Mouse (Mus musculus) right cerebral cortex, postnatal 25 days (tissue): Measurements from ENCODE around the gene Gm21954.

Experiments
- DNase-seq: peaks from one replicate; pipeline ENCODE4 v3.0.0; 2022

Gene Gm21954

GRCm38 (mm10) chr3:55461685-55462655 lies 10.0 kb downstream of the Gm21954 start:
- peak; percentile 91 for DNase-seq

GRCm38 (mm10) chr3:55461092-55461491 lies 10.9 kb downstream of the Gm21954 start:
- DNase-seq = no peak

GRCm38 (mm10) chr3:55452464-55452863 lies 19.5 kb downstream of the Gm21954 start:
- no peak for DNase-seq

GRCm38 (mm10) chr3:55451877-55452276 lies 20.1 kb downstream of the Gm21954 start:
- DNase-seq = no peak

GRCm38 (mm10) chr3:55451035-55451434 lies 21.0 kb downstream of the Gm21954 start:
- DNase-seq = peak; percentile 52

GRCm38 (mm10) chr3:55449148-55449547 lies 22.9 kb downstream of the Gm21954 start:
- no peak for DNase-seq

GRCm38 (mm10) chr3:55447486-55448460 lies 24.2 kb downstream of the Gm21954 start:
- DNase-seq = peak; percentile 81

- DNase-seq = no peak
Measured at GRCm38 (mm10) chr3:55446681-55447080, 25.3 kb downstream of the Gm21954 start.

GRCm38 (mm10) chr3:55443725-55444124 lies 28.3 kb downstream of the Gm21954 start:
- peak; percentile 61 for DNase-seq

- DNase-seq = no peak
Measured at GRCm38 (mm10) chr3:55443271-55443670, 28.7 kb downstream of the Gm21954 start.

GRCm38 (mm10) chr3:55442012-55442645 lies 29.9 kb downstream of the Gm21954 start:
- DNase-seq = peak; percentile 54

GRCm38 (mm10) chr3:55440342-55440741 lies 31.7 kb downstream of the Gm21954 start:
- peak; percentile 66 for DNase-seq

GRCm38 (mm10) chr3:55438824-55439446 lies 33.1 kb downstream of the Gm21954 start:
- DNase-seq = no peak

- no peak for DNase-seq
Measured at GRCm38 (mm10) chr3:55434276-55434675, 37.7 kb downstream of the Gm21954 start.

GRCm38 (mm10) chr3:55431223-55431622 lies 40.8 kb downstream of the Gm21954 start:
- DNase-seq = no peak

- no peak for DNase-seq
Measured at GRCm38 (mm10) chr3:55430022-55430549, 41.9 kb downstream of the Gm21954 start.

- DNase-seq = peak; percentile 73
Measured at GRCm38 (mm10) chr3:55423640-55424397, 48.2 kb downstream of the Gm21954 start.

GRCm38 (mm10) chr3:55420436-55421083 lies 51.5 kb downstream of the Gm21954 start:
- no peak for DNase-seq

- no peak for DNase-seq
Measured at GRCm38 (mm10) chr3:55419334-55419733, 52.7 kb downstream of the Gm21954 start.

- DNase-seq = no peak
Measured at GRCm38 (mm10) chr3:55418845-55419244, 53.2 kb downstream of the Gm21954 start.

- DNase-seq = peak; percentile 78
Measured at GRCm38 (mm10) chr3:55415527-55415950, 56.5 kb downstream of the Gm21954 start.
